Mouse (Mus musculus): Measurements from ENCODE around the gene Atp8a2. TPM values are rescaled to one million over a fixed set of nuclear protein-coding genes. Genes with fewer than 3 reads are reported as not detected.
A peak's percentile ranks its signal among the peaks of the same experiment; 100 is the strongest.

Gene Atp8a2
- polyA plus RNA-seq, 1 experiment from 2014 or later, result 0.59 TPM

- Histone ChIP-seq H3K27me3 (ENCODE audit: insufficient read depth, low read length) (no peaks in the 10 kb centered on the region), H3K4me3 (replicated peaks; ENCODE audit: low read depth, low read length) (no peak overlapping the region), H3K27ac (no peak overlapping the region), H3K36me3 (ENCODE audit: insufficient read depth, low read length) (no peaks in the 10 kb centered on the region), H3K9me3 (replicated peaks; ENCODE audit: low read length) (no peaks in the 10 kb centered on the region), H3K4me2 (ENCODE audit: low read length) (no peak overlapping the region), H3K9ac (ENCODE audit: low read depth, low read length) (no peak overlapping the region), H3K4me1 (replicated peaks; ENCODE audit: insufficient read depth, low read length) (0 out of 2 replicates have a peak, but pooled peaks cover 6% of the 10 kb centered on the region)
- DNase-seq (ENCODE audit: low spot score), result no peak
- WGBS, result 39% methylated on average over 7 of the region's 7 CpGs
- no peak for TF ChIP-seq CTCF (IDR thresholded peaks at IDR 0.05; ENCODE audit: low read depth)
- no peak for ATAC-seq (replicated peaks; ENCODE audit: low FRiP score, low read depth)
These were observed 557.9 kb downstream of the Atp8a2 start for GRCm38 (mm10) chr14:59638906-59639703.

- Histone ChIP-seq H3K9me3 (replicated peaks; ENCODE audit: low read length) (no peaks in the 10 kb centered on the region), H3K4me2 (ENCODE audit: low read length) (no peak overlapping the region), H3K4me3 (replicated peaks; ENCODE audit: low read depth, low read length) (no peak overlapping the region), H3K9ac (ENCODE audit: low read depth, low read length) (no peak overlapping the region), H3K4me1 (replicated peaks; ENCODE audit: insufficient read depth, low read length) (no peaks in the 10 kb centered on the region), H3K27ac (no peak overlapping the region), H3K36me3 (ENCODE audit: insufficient read depth, low read length) (no peaks in the 10 kb centered on the region), H3K27me3 (ENCODE audit: insufficient read depth, low read length) (no peaks in the 10 kb centered on the region)
- TF ChIP-seq CTCF (IDR thresholded peaks at IDR 0.05; ENCODE audit: low read depth), result no peak
- ATAC-seq (replicated peaks; ENCODE audit: low FRiP score, low read depth) (peak; percentile 43; the same call in 1 of the 2 replicates), DNase-seq (ENCODE audit: low spot score) (no peak)
- WGBS, result 60% methylated on average over 9 of the region's 9 CpGs
These were observed 563.0 kb downstream of the Atp8a2 start for GRCm38 (mm10) chr14:59633988-59634387.

DNA sequence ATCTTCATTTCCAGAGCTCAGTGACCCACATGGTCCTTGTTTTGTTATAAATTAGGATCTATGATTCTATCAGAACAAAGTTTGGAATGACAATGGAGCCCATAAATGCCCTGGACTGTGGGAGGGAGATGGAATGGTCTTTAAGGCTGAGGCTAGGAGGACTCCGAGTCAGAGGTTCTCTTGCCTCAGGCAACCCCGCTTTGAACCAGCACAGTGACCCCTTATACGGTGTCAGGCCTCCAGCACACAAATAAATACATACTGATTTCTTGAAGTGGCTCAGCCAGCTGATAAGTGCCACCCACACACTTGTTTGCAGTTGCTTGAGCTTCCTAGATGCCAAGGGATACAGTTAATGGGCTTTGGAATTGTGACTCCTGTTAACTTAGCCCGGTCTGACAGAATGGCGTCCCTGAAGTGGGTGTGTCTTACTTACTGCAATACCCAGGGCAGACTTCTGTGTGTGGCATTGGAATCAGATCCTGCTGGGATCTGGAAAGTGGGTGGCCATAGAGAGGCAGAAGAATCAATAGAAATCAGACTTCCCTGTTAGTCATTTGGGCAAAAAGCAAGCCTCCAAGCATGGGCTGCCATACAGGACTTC, 563.6 kb downstream of the Atp8a2 start:
- H3K9me3 ChIP-seq (replicated peaks; ENCODE audit: low read length), result no peaks in the 10 kb centered on the region
- H3K9ac ChIP-seq (ENCODE audit: low read depth, low read length), result no peak overlapping the region
- H3K4me3 ChIP-seq (replicated peaks; ENCODE audit: low read depth, low read length), result no peak overlapping the region
- ATAC-seq (replicated peaks; ENCODE audit: low FRiP score, low read depth) (0 out of 2 replicates have a peak, but pooled peaks have one; percentile 13), DNase-seq (ENCODE audit: low spot score) (no peak)
- H3K4me1 ChIP-seq (replicated peaks; ENCODE audit: insufficient read depth, low read length), result no peaks in the 10 kb centered on the region
- H3K27ac ChIP-seq, result no peak overlapping the region
- H3K4me2 ChIP-seq (ENCODE audit: low read length), result no peak overlapping the region
- H3K36me3 ChIP-seq (ENCODE audit: insufficient read depth, low read length), result no peaks in the 10 kb centered on the region
- no peak for TF ChIP-seq CTCF (IDR thresholded peaks at IDR 0.05; ENCODE audit: low read depth)
- H3K27me3 ChIP-seq (ENCODE audit: insufficient read depth, low read length), result no peaks in the 10 kb centered on the region
- 46% methylated on average over 5 of the region's 5 CpGs for WGBS

DNA sequence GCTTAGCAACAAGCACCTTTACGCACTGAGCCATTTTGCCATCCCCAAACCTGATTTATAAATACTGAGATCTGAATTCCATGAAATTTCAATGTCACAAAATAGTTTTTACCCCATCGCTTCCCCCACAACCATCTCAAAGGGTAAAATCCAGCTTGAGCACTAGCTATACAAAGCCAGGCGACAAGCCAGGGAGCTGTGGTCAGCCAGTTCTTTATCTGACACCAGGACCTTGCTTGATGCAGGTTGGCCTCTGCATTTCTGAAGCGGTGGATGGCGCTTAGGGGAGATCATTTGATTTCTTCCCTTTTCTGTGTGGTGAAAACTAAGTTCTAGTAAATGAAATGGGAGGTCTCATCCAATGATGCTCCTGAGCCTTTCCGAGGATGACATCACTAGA, 564.9 kb downstream of the Atp8a2 start:
- 86% methylated on average over 6 of the region's 6 CpGs for WGBS
- TF ChIP-seq CTCF (IDR thresholded peaks at IDR 0.05; ENCODE audit: low read depth), result no peak

GRCm38 (mm10) chr14:59630096-59630495, 566.9 kb downstream of the Atp8a2 start:
- DNase-seq (ENCODE audit: low spot score), result no peak
- Histone ChIP-seq H3K27me3 (ENCODE audit: insufficient read depth, low read length) (no peaks in the 10 kb centered on the region), H3K9ac (ENCODE audit: low read depth, low read length) (no peak overlapping the region), H3K27ac (no peak overlapping the region), H3K36me3 (ENCODE audit: insufficient read depth, low read length) (no peaks in the 10 kb centered on the region), H3K9me3 (replicated peaks; ENCODE audit: low read length) (no peaks in the 10 kb centered on the region), H3K4me3 (replicated peaks; ENCODE audit: low read depth, low read length) (no peak overlapping the region), H3K4me1 (replicated peaks; ENCODE audit: insufficient read depth, low read length) (no peaks in the 10 kb centered on the region), H3K4me2 (ENCODE audit: low read length) (no peak overlapping the region)
- no peak for ATAC-seq (replicated peaks; ENCODE audit: low FRiP score, low read depth)
- TF ChIP-seq CTCF (IDR thresholded peaks at IDR 0.05; ENCODE audit: low read depth), result no peak
- 92% methylated on average over 9 of the region's 9 CpGs for WGBS

More for the DNA sequence above, 564.9 kb downstream of the Atp8a2 start:
- H3K9me3 ChIP-seq (replicated peaks; ENCODE audit: low read length), result no peaks in the 10 kb centered on the region
- no peak overlapping the region for H3K4me3 ChIP-seq (replicated peaks; ENCODE audit: low read depth, low read length)
- H3K4me2 ChIP-seq (ENCODE audit: low read length), result no peak overlapping the region
- no peak overlapping the region for H3K27ac ChIP-seq
- H3K9ac ChIP-seq (ENCODE audit: low read depth, low read length), result no peak overlapping the region
- no peaks in the 10 kb centered on the region for H3K4me1 ChIP-seq (replicated peaks; ENCODE audit: insufficient read depth, low read length)
- H3K36me3 ChIP-seq (ENCODE audit: insufficient read depth, low read length), result no peaks in the 10 kb centered on the region
- no peak for DNase-seq (ENCODE audit: low spot score)
- no peak for ATAC-seq (replicated peaks; ENCODE audit: low FRiP score, low read depth)
- H3K27me3 ChIP-seq (ENCODE audit: insufficient read depth, low read length), result no peaks in the 10 kb centered on the region

GRCm38 (mm10) chr14:59629308-59629707, 567.7 kb downstream of the Atp8a2 start:
- no peaks in the 10 kb centered on the region for H3K27me3 ChIP-seq (ENCODE audit: insufficient read depth, low read length)
- no peak overlapping the region for H3K4me3 ChIP-seq (replicated peaks; ENCODE audit: low read depth, low read length)
- WGBS, result 73% methylated on average over 15 of the region's 15 CpGs
- H3K27ac ChIP-seq, result no peak overlapping the region
- H3K4me2 ChIP-seq (ENCODE audit: low read length), result no peak overlapping the region
- H3K36me3 ChIP-seq (ENCODE audit: insufficient read depth, low read length), result no peaks in the 10 kb centered on the region
- H3K4me1 ChIP-seq (replicated peaks; ENCODE audit: insufficient read depth, low read length), result no peaks in the 10 kb centered on the region
- H3K9me3 ChIP-seq (replicated peaks; ENCODE audit: low read length), result no peaks in the 10 kb centered on the region
- H3K9ac ChIP-seq (ENCODE audit: low read depth, low read length), result no peak overlapping the region
- ATAC-seq (replicated peaks; ENCODE audit: low FRiP score, low read depth) (no peak), DNase-seq (ENCODE audit: low spot score) (no peak)
- TF ChIP-seq CTCF (IDR thresholded peaks at IDR 0.05; ENCODE audit: low read depth), result no peak

Measured in kidney, postnatal 0 days (tissue).